Mouse (Mus musculus): Measurements from ENCODE around the gene Snx10. TPM values are rescaled to one million over a fixed set of nuclear protein-coding genes. Genes with fewer than 3 reads are reported as not detected.

Gene Snx10
- total RNA-seq, 2 experiments from 2014 or later = 101 to 110 TPM

DNA sequence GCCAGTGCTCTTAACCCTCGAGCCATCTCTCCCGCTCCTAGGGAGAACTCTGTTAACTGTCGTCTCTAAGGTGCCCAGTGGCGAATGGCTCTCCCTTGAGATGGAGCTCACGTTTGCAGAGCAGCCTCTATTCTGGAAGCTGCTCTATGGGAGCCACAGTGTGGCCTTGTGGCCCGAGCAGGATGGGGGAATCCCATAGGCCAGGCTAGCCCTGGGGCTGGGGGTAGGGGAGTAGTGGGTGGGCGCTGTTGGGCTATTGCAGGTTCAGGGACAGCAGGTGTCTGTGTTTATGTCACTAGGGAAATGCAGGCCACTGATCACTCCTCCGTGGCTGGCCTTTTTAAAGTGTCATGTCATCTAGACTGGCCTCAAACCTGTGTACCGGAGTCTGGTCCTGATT is 58.4 kb downstream of the Snx10 start:
- no peak for DNase-seq (ENCODE audit: low spot score in 2 of 2)

- peak; percentile 56 to 88 for DNase-seq (ENCODE audit: low spot score in 2 of 2)
These were observed 62.3 kb downstream of the Snx10 start for GRCm38 (mm10) chr6:51585980-51586379.

- DNase-seq (ENCODE audit: low spot score in 2 of 2) = no peak
These were observed 63.6 kb downstream of the Snx10 start for GRCm38 (mm10) chr6:51587266-51587665.

DNA sequence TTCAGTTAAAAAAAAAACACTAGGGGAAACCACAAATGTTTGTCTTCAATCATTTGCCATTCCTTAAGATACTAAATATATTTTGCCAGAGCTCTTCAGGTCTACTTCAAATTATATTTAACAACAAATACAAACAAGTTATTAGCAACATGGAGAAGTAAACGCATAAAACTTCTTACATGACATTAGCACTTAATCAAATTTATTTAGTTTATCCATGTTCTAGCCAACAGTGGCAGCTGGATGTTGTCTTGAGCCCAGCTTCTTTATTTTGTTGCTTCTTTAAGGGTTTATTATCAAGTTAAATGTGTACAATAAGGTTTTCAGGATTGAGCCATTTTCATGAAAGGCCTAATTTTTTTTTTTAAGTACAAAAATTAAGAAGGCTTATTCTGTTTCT is 67.6 kb downstream of the Snx10 start:
- no peak for DNase-seq (ENCODE audit: low spot score in 2 of 2)

DNA sequence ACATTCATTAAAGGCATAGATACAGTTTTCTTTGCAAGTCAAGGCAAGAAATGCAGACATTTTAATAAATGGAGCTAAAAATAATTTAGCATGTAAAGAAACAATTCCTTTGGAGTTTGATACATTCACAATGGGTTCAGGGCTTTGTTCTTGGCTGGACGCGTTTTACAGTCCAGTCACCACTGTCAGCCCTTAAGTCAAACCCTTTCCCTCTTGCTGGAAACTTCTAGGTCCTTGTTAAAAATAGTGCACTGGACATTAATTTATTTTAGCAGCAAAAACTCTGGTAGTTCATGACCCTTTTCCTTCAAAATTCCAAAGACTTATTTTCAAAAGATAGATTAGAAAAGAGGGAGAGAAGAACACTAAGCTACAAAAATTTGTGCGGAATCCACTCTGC is 68.1 kb downstream of the Snx10 start:
- DNase-seq (ENCODE audit: low spot score in 2 of 2) = no peak

DNA sequence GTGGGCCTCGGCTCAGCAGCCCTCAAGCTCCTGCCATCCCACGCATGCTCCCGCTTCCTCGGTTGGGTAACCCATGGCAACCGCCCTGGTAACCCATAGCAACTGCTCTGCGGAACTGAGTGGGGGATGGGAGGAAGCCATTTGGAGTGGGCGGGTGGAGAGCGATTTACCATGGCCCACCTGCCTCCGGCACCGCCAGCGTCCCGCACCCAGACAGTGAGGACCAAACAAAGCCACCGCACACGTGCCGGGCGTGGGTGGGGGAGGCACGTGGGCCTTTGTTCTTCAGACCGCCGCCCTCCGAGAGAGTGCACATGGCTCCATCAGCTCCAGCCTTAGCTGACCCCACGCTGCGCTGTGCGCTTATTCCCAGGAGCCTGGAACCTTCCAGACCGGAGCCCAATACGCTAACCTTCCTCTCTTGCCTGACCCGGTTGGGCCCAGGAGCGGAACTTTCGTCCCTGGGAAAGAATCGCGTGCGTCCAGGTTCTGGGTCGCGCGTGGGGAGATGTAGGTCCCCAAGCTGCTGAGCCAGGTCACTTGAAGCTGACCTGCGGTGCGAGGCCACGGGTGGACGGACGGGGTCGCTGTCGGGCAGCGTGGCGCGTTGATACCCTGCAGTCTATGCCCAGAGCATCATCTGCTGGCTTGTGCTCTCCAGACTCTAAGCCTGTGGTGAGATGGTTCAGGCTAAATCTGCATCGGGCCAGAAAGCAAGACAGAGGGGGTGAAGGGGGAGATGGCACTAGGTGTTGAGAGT is 68.8 kb downstream of the Snx10 start:
- peak; percentile 92 to 96 for DNase-seq (ENCODE audit: low spot score in 2 of 2)

GRCm38 (mm10) chr6:51593446-51594035 is 69.8 kb downstream of the Snx10 start:
- DNase-seq (ENCODE audit: low spot score in 2 of 2) = no peak

- no peak for DNase-seq (ENCODE audit: low spot score in 2 of 2)
These were observed 70.8 kb downstream of the Snx10 start for GRCm38 (mm10) chr6:51594516-51594915.

GRCm38 (mm10) chr6:51598058-51598457 is 74.4 kb downstream of the Snx10 start:
- DNase-seq (ENCODE audit: low spot score in 2 of 2) = no peak

- DNase-seq (ENCODE audit: low spot score in 2 of 2) = no peak
These were observed 76.7 kb downstream of the Snx10 start for GRCm38 (mm10) chr6:51600412-51600811.

DNA sequence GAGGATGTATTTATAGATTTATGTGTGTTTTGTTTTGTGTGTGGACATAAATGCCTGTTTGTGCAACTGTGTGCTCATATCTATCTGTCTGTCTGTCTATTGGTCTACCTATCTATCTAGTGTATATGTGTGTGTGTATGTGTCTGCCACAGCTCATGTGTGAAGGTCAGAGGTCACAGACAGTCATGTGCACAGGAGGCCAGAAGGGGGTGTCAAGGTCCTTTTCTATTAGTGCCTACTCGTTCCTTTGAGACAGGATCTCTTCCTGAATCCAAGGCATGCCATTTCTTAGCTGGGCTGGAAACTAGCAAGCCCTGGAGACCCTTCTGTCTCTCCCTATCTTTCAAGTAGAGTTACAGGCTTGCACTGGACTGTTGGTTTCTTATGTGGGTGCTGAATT is 78.6 kb downstream of the Snx10 start:
- DNase-seq (ENCODE audit: low spot score in 2 of 2) = no peak

DNA sequence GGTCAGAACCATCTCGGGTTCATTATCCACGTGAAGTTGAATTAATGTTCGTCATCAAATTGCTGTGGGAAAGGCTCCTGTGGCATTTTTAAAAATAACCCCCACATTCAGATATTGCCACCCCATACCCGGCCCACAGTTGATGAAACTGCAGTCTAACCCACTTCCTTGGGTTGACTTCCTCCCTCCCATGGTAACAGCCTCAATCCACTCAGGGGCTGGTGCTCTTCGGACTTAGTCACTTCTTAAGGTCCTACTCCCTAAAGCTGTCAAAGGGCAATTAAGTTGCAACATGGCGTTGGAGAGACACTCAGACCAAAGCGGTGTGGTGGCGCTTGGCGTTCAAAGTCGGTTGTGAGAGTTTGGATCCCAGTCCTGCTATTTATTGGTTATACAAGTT is 80.0 kb downstream of the Snx10 start:
- DNase-seq (ENCODE audit: low spot score in 2 of 2) = no peak

GRCm38 (mm10) chr6:51606245-51606644 is 82.5 kb downstream of the Snx10 start:
- DNase-seq (ENCODE audit: low spot score in 2 of 2) = no peak

- no peak for DNase-seq (ENCODE audit: low spot score in 2 of 2)
These were observed 83.1 kb downstream of the Snx10 start for GRCm38 (mm10) chr6:51606803-51607202.

DNA sequence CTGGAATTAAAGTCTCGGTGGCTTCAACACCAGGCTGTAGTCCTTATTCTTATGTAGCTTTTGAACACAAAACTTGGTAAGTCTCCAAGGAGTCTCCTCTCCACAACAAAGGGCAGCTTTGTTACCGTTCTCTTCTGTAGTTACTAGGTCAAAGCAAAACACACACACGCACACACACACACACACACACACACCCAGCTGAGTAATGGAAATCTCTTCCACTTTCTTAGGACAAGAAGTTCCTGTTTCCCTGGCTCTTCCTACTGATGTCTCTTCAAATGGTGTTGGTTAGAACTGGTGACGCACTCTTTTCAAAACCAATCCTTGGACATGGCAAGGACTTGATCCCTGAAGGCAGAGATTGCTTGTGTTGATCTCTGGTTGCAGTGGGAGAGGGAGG is 87.9 kb downstream of the Snx10 start:
- no peak for DNase-seq (ENCODE audit: low spot score in 2 of 2)

DNA sequence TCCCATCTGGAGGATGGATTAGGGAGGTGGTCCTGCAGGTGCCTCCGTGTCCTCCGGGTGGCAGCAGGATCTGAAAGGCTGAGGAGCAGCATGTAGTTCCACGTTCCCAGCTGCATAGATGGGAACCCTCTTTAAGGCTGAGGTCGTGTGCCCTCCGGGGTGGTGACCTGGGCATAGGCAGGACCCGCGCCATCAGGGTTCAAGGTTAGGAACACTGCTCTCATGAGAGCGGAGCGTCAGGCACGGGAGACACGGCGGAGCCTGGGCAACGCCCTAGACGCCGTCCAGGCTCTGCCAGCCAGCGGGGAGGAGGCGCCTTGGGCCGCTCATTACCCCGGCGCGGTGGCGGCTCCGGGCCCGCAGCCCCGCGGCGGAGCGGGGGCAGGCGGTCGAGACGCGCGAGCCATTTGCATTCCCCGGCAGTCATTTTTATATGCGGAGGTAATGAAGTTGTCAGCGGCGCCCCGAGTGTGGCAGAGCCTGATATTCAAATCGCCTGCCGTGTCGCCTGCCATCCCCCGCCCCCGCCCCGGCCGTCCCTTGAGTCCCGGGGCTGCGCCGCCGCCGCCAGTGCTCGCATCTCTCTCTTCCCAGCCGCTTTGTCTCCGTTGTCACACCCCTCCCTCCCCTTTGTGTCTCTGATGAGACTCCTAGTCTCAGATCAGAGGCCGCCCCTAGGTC is 88.8 kb downstream of the Snx10 start:
- peak; percentile 51 to 73 for DNase-seq (ENCODE audit: low spot score in 2 of 2)

DNA sequence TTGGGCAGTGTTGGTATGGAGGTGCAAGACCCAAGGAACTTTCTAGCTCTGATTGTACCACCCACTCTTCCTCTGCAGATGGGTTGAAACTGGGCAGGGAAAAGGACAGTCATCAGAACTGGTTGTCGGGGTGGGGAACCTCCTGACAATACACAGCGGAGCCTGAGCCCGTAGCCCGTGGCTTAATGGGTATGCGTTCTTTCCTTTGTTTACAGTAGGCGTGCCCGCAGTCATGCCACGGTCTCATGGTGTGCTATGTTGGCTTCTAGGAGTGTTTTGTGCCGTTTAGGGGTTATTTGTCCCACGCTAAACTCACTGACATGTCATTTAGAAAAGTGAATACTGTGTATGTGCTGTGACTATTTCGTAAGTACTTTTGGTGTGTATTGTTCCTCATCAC is 90.0 kb downstream of the Snx10 start:
- no peak for DNase-seq (ENCODE audit: low spot score in 2 of 2)

DNA sequence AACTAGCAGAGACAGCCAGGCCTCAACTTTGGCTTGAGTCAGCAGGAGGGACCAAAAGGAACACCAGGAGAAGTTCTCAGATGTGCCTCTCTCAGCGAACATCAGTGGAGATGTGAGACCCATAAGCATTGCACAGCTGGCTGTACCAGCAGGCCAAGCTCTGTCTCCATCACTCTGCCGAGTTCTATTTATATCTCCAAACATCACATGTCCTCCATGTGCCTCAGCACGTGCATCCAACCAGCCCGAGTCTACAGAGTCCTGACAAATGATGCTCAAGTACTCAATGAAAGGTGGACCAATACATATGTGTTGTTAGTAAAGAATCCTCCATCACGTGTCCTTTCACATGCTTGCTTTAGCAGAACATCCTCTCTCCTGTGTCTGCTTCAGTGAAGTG is 103.1 kb downstream of the Snx10 start:
- no peak for DNase-seq (ENCODE audit: low spot score in 2 of 2)

- no peak for DNase-seq (ENCODE audit: low spot score in 2 of 2)
These were observed 106.0 kb downstream of the Snx10 start for GRCm38 (mm10) chr6:51629671-51630070.

- DNase-seq (ENCODE audit: low spot score in 2 of 2) = no peak
These were observed 106.5 kb downstream of the Snx10 start for GRCm38 (mm10) chr6:51630184-51630583.

- no peak for DNase-seq (ENCODE audit: low spot score in 2 of 2)
These were observed 109.4 kb downstream of the Snx10 start for GRCm38 (mm10) chr6:51632928-51633662.

All from layer of hippocampus, adult 18-20 months (tissue).